Mouse (Mus musculus): ENCODE data around the gene Slc12a9. TPM values are rescaled to one million over a fixed set of nuclear protein-coding genes. Genes with fewer than 3 reads are reported as not detected.

Gene Slc12a9
- polyA plus RNA-seq, 1 experiment from 2014 or later = 16.4 TPM

- Histone ChIP-seq H3K4me1 (ENCODE audit: control insufficient read depth, insufficient read depth, low read length) (peaks cover 8% of the 10 kb centered on the region), H3K4me2 (ENCODE audit: low read depth, low read length) (peak overlapping the region; percentile 63), H3K4me3 (ENCODE audit: low read depth, low read length) (peak overlapping the region; percentile 36), H3K27me3 (ENCODE audit: control insufficient read depth, insufficient read depth, low read length) (no peaks in the 10 kb centered on the region), H3K36me3 (ENCODE audit: control insufficient read depth, insufficient read depth, low read length) (peaks cover 52% of the 10 kb centered on the region), H3K9ac (replicated peaks; ENCODE audit: low read depth, low read length) (peak overlapping the region; percentile 55; the same call in 1 of the 2 replicates), H3K27ac (ENCODE audit: low read depth, low read length) (no peak overlapping the region), H3K9me3 (ENCODE audit: control insufficient read depth, low read length) (no peaks in the 10 kb centered on the region)
- WGBS = 85% methylated on average over 9 of the region's 9 CpGs
- ATAC-seq (ENCODE audit: low read depth) = no peak
These were observed 38.1 kb downstream of the Slc12a9 start for GRCm38 (mm10) chr5:137295296-137295695.

DNA sequence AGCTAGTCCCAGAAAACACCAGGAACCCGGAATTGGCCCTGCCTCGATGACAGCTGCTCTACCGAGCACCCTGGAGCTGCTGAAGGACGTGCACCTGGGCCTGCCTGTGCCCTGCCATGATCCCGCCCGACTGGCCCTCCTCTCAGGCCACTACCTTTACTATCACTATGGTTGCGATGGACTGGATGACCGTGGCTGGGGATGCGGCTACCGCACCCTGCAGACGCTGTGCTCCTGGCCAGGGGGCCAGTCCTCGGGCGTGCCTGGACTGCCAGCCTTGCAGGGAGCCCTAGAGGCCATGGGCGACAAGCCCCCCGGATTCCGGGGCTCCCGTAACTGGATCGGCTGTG lies 38.7 kb downstream of the Slc12a9 start:
- peaks cover 8% of the 10 kb centered on the region for H3K4me1 ChIP-seq (ENCODE audit: control insufficient read depth, insufficient read depth, low read length)
- peak overlapping the region; percentile 55 for H3K9ac ChIP-seq (replicated peaks; ENCODE audit: low read depth, low read length)
- peak overlapping the region; percentile 73 for H3K27ac ChIP-seq (ENCODE audit: low read depth, low read length)
- no peaks in the 10 kb centered on the region for H3K27me3 ChIP-seq (ENCODE audit: control insufficient read depth, insufficient read depth, low read length)
- ATAC-seq (ENCODE audit: low read depth) = peak; percentile 47
- H3K9me3 ChIP-seq (ENCODE audit: control insufficient read depth, low read length) = no peaks in the 10 kb centered on the region
- WGBS = 6% methylated on average over 18 of the region's 18 CpGs
- H3K36me3 ChIP-seq (ENCODE audit: control insufficient read depth, insufficient read depth, low read length) = peaks cover 47% of the 10 kb centered on the region
- H3K4me3 ChIP-seq (ENCODE audit: low read depth, low read length) = peak overlapping the region; percentile 36
- H3K4me2 ChIP-seq (ENCODE audit: low read depth, low read length) = peak overlapping the region; percentile 63

GRCm38 (mm10) chr5:137293839-137294743 lies 39.3 kb downstream of the Slc12a9 start, which contains the start of gene Ufsp1:
Ufsp1 (plus strand) TSS chr5:137294629.
- Histone ChIP-seq H3K4me3 (ENCODE audit: low read depth, low read length) (peak within 1 kb of the TSS; percentile 36), H3K27ac (ENCODE audit: low read depth, low read length) (peak within 1 kb of the TSS; percentile 73), H3K9ac (replicated peaks; ENCODE audit: low read depth, low read length) (peak within 1 kb of the TSS; percentile 55), H3K4me2 (ENCODE audit: low read depth, low read length) (peak within 1 kb of the TSS; percentile 63), H3K27me3 (ENCODE audit: control insufficient read depth, insufficient read depth, low read length) (peaks cover 4% of the 10 kb centered on the region; the same call in 1 of the 2 replicates), H3K4me1 (ENCODE audit: control insufficient read depth, insufficient read depth, low read length) (peaks cover 10% of the 10 kb centered on the region), H3K36me3 (ENCODE audit: control insufficient read depth, insufficient read depth, low read length) (peaks cover 40% of the 10 kb centered on the region), H3K9me3 (ENCODE audit: control insufficient read depth, low read length) (no peaks in the 10 kb centered on the region)
- ATAC-seq (ENCODE audit: low read depth) = peak; percentile 97
- under 1% methylated on average over 52 of the region's 52 CpGs for WGBS

DNA sequence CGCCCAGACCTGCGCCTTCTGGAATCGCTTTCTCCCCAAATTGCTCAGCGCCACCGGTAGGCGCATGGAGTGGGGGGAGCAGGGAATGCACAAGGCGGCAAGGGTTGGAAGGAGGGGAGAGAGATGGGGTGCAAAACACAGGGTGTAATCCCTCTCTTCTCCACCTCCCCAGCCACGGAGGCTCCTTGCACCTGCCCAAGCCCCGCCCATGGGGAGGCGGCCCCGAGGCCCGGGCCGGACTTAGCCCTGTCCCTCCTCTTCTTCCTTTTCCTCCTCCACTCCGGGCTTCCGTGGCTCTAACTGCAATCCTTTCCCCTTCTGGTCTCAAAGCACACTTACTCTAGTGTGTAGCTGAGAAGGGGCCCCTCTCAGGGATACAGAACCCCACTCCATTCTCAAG lies 40.1 kb downstream of the Slc12a9 start:
- H3K36me3 ChIP-seq (ENCODE audit: control insufficient read depth, insufficient read depth, low read length) = peaks cover 32% of the 10 kb centered on the region
- WGBS = under 1% methylated on average over 14 of the region's 15 CpGs
- no peaks in the 10 kb centered on the region for H3K9me3 ChIP-seq (ENCODE audit: control insufficient read depth, low read length)
- peaks cover 10% of the 10 kb centered on the region for H3K4me1 ChIP-seq (ENCODE audit: control insufficient read depth, insufficient read depth, low read length)
- peak overlapping the region; percentile 73 for H3K27ac ChIP-seq (ENCODE audit: low read depth, low read length)
- peaks cover 5% of the 10 kb centered on the region; the same call in 1 of the 2 replicates for H3K27me3 ChIP-seq (ENCODE audit: control insufficient read depth, insufficient read depth, low read length)
- ATAC-seq (ENCODE audit: low read depth) = no peak
- H3K9ac ChIP-seq (replicated peaks; ENCODE audit: low read depth, low read length) = peak overlapping the region; percentile 51
- peak overlapping the region; percentile 63 for H3K4me2 ChIP-seq (ENCODE audit: low read depth, low read length)
- peak overlapping the region; percentile 36 for H3K4me3 ChIP-seq (ENCODE audit: low read depth, low read length)

DNA sequence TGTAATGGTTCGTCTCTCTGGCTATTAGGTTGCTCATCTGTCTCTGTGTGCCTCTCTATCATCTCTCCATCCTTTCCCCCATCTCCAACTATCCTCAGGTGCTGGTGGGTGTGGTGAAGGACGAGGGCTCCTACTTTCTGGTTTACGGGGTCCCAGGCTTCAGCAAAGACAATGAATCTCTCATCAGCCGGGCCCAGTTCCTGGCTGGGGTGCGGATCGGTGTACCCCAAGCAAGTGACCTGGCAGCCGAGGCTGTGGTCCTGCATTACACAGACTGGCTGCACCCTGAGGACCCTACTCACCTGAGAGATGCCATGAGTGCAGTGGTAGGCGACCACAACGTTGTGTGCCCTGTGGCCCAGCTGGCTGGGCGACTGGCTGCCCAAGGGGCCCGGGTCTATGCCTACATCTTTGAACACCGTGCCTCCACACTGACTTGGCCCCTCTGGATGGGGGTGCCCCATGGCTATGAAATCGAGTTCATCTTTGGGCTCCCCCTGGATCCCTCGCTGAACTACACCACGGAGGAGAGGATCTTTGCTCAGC lies 41.9 kb downstream of the Slc12a9 start:
- no peaks in the 10 kb centered on the region for H3K9me3 ChIP-seq (ENCODE audit: control insufficient read depth, low read length)
- peaks cover 14% of the 10 kb centered on the region for H3K36me3 ChIP-seq (ENCODE audit: control insufficient read depth, insufficient read depth, low read length)
- peaks cover 6% of the 10 kb centered on the region; the same call in 1 of the 2 replicates for H3K27me3 ChIP-seq (ENCODE audit: control insufficient read depth, insufficient read depth, low read length)
- no peak overlapping the region for H3K4me2 ChIP-seq (ENCODE audit: low read depth, low read length)
- no peak for ATAC-seq (ENCODE audit: low read depth)
- no peak overlapping the region for H3K4me3 ChIP-seq (ENCODE audit: low read depth, low read length)
- H3K4me1 ChIP-seq (ENCODE audit: control insufficient read depth, insufficient read depth, low read length) = peaks cover 15% of the 10 kb centered on the region
- no peak overlapping the region for H3K27ac ChIP-seq (ENCODE audit: low read depth, low read length)
- WGBS = 84% methylated on average over 15 of the region's 15 CpGs
- H3K9ac ChIP-seq (replicated peaks; ENCODE audit: low read depth, low read length) = no peak overlapping the region

DNA sequence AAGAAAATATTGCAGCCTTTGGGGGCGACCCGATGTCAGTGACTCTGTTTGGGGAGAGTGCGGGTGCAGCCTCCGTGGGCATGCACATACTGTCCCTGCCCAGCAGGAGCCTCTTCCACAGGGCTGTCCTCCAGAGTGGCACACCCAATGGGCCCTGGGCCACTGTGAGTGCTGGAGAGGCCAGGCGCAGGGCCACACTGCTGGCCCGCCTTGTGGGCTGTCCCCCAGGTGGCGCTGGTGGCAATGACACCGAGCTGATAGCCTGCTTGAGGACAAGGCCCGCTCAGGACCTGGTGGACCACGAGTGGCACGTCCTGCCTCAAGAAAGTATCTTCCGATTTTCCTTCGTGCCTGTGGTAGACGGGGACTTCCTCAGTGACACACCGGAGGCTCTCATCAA lies 42.7 kb downstream of the Slc12a9 start:
- Histone ChIP-seq H3K36me3 (ENCODE audit: control insufficient read depth, insufficient read depth, low read length) (peaks cover 6% of the 10 kb centered on the region; the same call in 1 of the 2 replicates), H3K4me3 (ENCODE audit: low read depth, low read length) (no peak overlapping the region), H3K27ac (ENCODE audit: low read depth, low read length) (no peak overlapping the region), H3K27me3 (ENCODE audit: control insufficient read depth, insufficient read depth, low read length) (peaks cover 6% of the 10 kb centered on the region; the same call in 1 of the 2 replicates), H3K9ac (replicated peaks; ENCODE audit: low read depth, low read length) (no peak overlapping the region), H3K4me1 (ENCODE audit: control insufficient read depth, insufficient read depth, low read length) (peaks cover 17% of the 10 kb centered on the region), H3K9me3 (ENCODE audit: control insufficient read depth, low read length) (no peaks in the 10 kb centered on the region), H3K4me2 (ENCODE audit: low read depth, low read length) (no peak overlapping the region)
- 23% methylated on average over 15 of the region's 15 CpGs for WGBS
- ATAC-seq (ENCODE audit: low read depth) = no peak

DNA sequence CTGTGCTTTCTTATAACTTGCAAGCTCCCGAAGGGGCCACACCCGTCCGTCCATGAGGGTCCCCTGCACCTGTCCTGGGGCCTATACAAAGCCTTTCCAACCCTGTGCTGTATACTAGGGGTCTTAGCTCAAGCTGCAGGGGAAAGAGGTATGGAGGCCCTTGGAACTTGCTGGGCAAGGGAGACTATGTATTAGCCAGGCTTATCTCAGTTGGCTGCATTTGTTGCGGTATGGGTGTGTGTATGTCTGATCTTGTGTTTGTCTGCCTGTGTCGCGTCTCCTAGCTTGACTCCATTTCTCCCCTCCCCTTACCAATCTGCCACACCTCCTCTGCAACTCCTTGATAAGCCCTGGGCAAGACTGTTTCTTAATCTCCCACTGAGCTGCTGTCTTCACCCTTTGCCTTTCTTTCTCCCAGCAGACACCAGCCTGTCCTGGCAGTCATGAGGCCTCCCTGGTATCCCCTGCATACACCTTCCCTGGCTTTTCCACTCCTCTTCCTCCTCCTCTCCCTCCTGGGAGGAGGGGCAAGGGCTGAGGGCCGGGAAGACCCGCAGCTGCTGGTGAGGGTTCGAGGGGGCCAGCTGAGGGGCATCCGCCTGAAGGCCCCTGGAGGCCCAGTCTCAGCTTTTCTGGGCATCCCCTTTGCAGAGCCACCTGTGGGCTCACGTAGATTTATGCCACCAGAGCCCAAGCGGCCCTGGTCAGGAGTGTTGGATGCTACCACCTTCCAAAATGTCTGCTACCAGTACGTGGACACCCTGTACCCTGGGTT lies 43.6 kb downstream of the Slc12a9 start:
- H3K4me1 ChIP-seq (ENCODE audit: control insufficient read depth, insufficient read depth, low read length) = peaks cover 10% of the 10 kb centered on the region
- H3K4me3 ChIP-seq (ENCODE audit: low read depth, low read length) = peak overlapping the region; percentile 38
- H3K9ac ChIP-seq (replicated peaks; ENCODE audit: low read depth, low read length) = peak overlapping the region; percentile 55; the same call in 1 of the 2 replicates
- no peaks in the 10 kb centered on the region for H3K36me3 ChIP-seq (ENCODE audit: control insufficient read depth, insufficient read depth, low read length)
- no peaks in the 10 kb centered on the region for H3K9me3 ChIP-seq (ENCODE audit: control insufficient read depth, low read length)
- 65% methylated on average over 13 of the region's 13 CpGs for WGBS
- ATAC-seq (ENCODE audit: low read depth) = no peak
- H3K4me2 ChIP-seq (ENCODE audit: low read depth, low read length) = peak overlapping the region; percentile 71
- H3K27ac ChIP-seq (ENCODE audit: low read depth, low read length) = no peak overlapping the region
- H3K27me3 ChIP-seq (ENCODE audit: control insufficient read depth, insufficient read depth, low read length) = peaks cover 6% of the 10 kb centered on the region; the same call in 1 of the 2 replicates

GRCm38 (mm10) chr5:137288999-137289470 lies 44.4 kb downstream of the Slc12a9 start:
- Histone ChIP-seq H3K9me3 (ENCODE audit: control insufficient read depth, low read length) (no peaks in the 10 kb centered on the region), H3K27ac (ENCODE audit: low read depth, low read length) (no peak overlapping the region), H3K27me3 (ENCODE audit: control insufficient read depth, insufficient read depth, low read length) (peaks cover 6% of the 10 kb centered on the region; the same call in 1 of the 2 replicates), H3K4me3 (ENCODE audit: low read depth, low read length) (peak overlapping the region; percentile 38), H3K36me3 (ENCODE audit: control insufficient read depth, insufficient read depth, low read length) (no peaks in the 10 kb centered on the region), H3K4me2 (ENCODE audit: low read depth, low read length) (peak overlapping the region; percentile 71), H3K4me1 (ENCODE audit: control insufficient read depth, insufficient read depth, low read length) (peaks cover 9% of the 10 kb centered on the region; the same call in 1 of the 2 replicates), H3K9ac (replicated peaks; ENCODE audit: low read depth, low read length) (peak overlapping the region; percentile 55)
- 4% methylated on average over 25 of the region's 25 CpGs for WGBS
- ATAC-seq (ENCODE audit: low read depth) = peak; percentile 12; the same call in 1 of the 2 replicates
